Mouse (Mus musculus): ENCODE results near the gene Tshz3.

The Tshz3 gene

GRCm38 (mm10) chr7:36697118-36697855 lies 631 bp upstream of the Tshz3 start:
- 2% methylated on average over 39 of the region's 62 CpGs for WGBS

GRCm38 (mm10) chr7:36698589-36698946 lies 650 bp downstream of the Tshz3 start:
- WGBS: under 1% methylated on average over 16 of the region's 16 CpGs

- WGBS: 23% methylated on average over 18 of the region's 18 CpGs
Measured at GRCm38 (mm10) chr7:36699001-36699987, 1.4 kb downstream of the Tshz3 start.

DNA sequence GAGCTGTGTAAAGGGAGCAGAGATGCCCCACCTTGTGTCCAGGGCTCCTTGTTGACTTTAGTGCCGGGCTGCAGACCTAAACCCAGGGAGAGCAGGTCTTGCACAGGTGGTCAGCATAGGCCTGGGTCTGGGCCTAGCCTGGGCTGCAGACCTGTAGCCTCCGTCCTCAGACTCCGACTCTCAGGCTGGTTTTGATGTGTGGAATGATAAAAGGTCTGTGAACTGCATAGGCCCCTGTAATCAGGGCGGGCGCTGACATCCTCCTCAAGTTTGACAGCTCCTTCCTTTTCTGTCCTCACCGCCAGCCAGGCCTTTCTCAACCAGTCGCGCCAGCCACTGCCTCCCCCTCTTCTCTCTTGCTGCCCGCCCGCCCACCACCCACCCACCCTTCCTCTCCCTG lies 8.7 kb downstream of the Tshz3 start:
- WGBS: 51% methylated on average over 7 of the region's 10 CpGs

DNA sequence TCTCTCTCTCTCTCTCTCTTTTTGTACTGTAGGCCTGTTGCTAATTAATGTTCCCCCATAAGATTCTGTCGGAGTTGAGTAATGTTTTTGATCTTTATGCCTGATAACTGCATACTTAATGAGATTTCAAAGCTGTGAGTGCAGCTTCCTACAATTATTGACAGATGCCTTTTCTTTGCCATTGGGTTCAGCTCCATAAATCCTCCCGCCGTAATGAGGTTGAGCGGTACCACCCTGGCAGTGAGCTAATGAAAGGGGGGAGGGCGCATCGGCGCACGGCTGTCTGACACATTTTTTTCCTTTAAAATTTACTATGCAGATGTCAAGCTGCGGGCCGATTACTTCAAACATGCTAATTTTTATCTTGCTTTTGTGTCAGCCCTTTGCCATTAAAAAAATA lies 9.3 kb downstream of the Tshz3 start:
- WGBS: 44% methylated on average over 10 of the region's 10 CpGs

GRCm38 (mm10) chr7:36707681-36708350 lies 9.9 kb downstream of the Tshz3 start:
- 31% methylated on average over 17 of the region's 17 CpGs for WGBS

DNA sequence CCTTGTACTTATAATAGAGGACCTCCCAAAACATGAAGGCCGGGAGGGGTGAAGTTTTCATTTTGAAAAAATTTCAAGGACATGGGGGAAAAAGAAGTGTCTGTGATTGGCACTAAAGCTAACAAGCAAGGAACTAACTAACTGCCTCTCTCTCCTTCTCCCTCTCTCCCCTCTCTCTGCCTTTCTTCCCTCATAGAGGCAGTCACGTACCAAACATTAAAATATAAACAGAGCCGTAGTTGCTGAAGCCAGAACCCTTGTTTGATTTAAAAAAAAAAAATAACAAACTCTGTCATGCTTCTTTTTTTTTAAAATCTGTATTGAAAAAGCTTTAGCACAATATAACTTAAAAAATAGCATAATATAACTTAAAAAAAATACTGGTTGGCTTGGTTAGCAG lies 10.9 kb downstream of the Tshz3 start:
- 40% methylated on average over 3 of the region's 3 CpGs for WGBS

DNA sequence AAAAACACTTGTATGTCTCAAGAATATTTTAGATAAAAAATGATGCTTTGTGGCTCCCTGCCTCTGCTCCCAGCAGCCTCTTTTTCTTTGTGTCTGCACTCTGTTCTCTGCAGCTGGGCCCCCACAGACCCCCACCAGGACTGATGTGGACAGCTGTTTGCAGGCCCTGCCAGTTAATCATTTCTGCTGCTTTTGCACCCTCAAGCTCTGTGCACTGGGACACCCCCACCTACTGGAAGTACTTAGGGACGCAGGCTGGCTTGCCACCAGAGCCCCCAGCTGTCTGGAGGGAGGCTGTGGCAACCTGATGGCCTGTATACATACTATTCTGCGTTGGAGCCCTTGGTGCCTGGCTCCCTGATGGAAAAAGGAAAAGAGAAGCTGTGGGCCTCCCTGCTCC lies 11.3 kb downstream of the Tshz3 start:
- 15% methylated on average over 2 of the region's 2 CpGs for WGBS

GRCm38 (mm10) chr7:36709974-36710373 lies 12.1 kb downstream of the Tshz3 start:
- 51% methylated on average over 12 of the region's 12 CpGs for WGBS

DNA sequence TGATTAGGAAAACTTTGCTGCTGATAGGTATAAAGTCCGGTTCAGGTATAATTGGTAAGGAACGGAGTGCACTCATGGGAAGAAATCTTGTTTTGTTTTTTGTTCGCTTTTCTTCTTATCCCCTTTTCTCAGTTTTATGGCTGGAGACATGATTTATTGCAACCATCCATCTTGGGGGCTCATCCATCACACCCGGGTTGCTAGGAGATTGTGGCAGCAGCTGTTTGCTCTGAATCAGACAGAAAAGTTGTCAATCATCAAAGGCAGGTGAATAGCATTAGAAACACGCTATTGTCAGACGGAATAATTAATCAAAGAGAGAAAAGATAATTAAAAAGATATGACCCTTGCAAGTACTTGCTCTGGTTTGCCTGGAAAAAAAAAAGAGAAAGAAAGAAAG lies 12.5 kb downstream of the Tshz3 start:
- 54% methylated on average over 6 of the region's 6 CpGs for WGBS

GRCm38 (mm10) chr7:36711766-36712165 lies 13.8 kb downstream of the Tshz3 start:
- 55% methylated on average over 2 of the region's 2 CpGs for WGBS

DNA sequence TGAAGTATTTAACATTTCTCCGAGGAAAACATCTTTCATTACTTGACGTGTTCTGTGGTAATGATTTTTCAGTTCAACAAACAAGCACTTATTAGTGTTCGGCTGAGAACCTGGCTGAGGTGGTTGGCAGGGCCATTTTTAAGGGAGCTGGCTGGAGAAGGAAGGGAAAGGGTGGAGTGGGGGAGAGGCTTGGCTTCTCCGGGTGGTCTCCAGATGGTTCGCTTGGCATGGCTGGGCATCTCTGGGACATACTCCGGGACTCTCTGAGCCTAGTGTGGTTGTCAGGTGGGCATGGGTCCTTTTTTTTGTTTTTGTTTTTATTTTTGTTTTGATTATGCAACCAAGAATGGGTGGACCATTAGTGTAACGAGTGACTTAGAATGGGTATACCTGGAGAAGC lies 16.4 kb downstream of the Tshz3 start:
- WGBS: 60% methylated on average over 7 of the region's 7 CpGs

GRCm38 (mm10) chr7:36717192-36717591 lies 19.3 kb downstream of the Tshz3 start:
- 28% methylated on average over 6 of the region's 6 CpGs for WGBS

DNA sequence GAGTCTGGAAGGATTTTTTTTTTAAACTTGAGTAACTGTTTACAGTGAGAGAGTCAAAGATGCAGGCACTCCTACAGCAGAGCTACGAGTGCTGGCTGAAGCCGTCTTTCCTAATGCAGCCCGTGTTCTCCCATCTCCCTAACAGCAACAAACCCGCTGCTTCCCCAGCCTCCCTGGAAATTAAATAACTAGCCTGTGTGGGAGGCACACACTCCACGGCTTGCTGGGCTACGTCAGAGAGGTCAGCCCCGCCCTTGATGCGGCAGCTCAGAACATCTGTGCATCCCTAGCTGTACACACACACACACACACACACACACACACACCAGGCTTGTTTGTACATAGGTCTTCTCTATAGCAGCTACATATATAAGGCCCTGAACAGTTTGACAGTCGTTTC lies 22.9 kb downstream of the Tshz3 start:
- WGBS: 47% methylated on average over 9 of the region's 9 CpGs

DNA sequence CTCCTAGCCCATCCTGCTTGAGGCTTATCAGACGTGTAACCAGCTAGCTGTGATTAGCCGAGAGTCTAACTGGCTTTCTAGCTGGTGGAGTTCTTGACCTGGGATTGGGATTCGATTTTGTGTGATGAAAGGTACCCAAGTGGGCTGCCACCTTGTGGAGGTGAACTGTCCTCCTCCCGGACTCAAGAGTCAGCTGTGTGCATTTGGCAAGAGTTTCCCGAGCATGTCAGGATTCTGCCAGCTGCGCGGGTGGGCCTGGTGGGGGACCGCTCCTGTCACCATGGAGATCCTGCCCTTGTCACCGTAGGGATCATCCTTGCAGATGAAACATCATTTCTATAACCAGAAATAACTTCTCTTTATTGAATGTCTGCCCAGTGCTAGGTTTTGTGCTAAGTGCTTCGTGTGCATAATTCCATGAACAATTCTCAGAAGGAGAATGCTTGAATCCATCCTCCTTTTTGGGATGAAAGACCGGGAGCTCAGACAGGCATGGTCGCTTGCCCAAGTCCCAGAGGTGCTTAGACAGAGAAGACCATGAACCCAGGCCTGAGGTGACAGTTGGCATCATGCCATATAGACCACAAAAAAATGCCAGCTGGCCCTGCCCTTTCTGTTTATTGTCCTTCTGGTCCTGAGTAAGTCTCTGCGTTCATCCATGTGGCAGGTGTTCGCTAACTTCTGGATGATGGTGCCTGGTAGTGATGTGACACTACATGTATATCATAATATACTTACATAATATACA lies 38.6 kb downstream of the Tshz3 start:
- 47% methylated on average over 14 of the region's 14 CpGs for WGBS

- WGBS: 97% methylated on average over 2 of the region's 2 CpGs
Measured at GRCm38 (mm10) chr7:36751480-36751879, 53.6 kb downstream of the Tshz3 start.

DNA sequence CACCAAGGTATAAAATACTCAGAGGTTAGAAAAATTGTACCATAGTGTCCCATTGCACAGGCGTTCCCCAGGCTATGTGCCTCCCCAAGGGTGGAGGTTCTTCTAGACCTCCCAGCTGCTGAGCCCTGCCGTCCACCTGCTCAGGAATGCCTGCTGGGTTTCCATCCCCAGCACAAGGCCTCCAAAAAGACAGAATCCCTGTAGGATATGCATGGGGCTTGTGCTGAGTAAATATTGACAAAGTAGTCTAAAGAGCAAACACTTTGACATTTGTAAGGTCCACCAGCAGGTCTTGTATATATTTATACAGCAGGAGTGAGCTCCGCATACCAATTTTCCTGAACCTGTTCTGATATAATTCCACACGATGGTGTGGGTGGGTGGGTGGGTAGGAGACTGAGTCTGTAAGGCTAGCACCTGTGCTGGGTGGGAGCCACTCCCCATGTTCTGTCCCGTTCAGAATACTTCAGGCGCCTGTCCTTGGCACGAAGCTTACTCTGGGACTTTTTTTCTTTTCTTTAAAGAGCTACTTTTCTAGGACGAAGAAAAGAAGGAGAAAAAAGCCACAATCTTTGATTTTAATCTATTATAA lies 69.7 kb downstream of the Tshz3 start:
- WGBS: 55% methylated on average over 8 of the region's 8 CpGs

DNA sequence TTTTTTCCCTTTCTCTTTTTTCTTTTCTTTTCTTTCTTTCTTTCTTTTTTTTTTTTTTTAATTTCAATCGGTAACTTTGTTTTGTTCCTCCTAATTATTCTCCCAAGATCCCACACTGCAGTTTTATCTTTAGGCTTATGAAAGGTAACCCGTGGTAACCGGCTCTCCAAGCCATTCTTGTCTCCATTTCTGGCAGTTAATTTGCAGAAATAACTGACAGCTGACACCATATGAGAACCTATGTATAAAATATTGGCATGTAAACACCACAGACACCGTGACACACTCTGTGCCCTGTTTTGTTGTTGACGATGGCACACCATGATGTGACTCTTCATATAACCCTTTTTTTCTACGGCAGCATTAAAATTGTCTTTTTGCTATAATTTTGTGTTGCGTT lies 75.2 kb downstream of the Tshz3 start:
- WGBS: 42% methylated on average over 7 of the region's 7 CpGs

- WGBS: 55% methylated on average over 4 of the region's 4 CpGs
Measured at GRCm38 (mm10) chr7:36776956-36777355, 79.0 kb downstream of the Tshz3 start.

DNA sequence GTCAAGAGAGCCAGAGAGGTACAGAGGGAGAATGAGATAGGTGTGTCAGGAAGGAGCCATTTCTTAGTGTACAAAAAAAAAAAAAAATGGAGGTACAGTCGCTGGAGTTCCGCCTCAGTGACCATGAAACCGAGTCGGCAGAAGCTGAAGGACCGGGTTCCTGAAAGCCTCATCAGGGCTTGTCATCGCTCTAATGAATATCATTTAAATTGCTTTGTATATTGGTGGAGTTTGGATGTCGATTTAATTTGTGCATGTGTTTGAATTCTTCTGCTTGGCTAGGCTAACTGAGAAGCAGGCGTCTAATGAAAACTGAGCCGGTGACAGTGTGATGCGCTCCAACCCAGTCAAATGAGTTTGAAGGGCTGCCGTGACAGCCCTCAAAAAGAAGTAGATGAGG lies 80.5 kb downstream of the Tshz3 start:
- 75% methylated on average over 11 of the region's 11 CpGs for WGBS

DNA sequence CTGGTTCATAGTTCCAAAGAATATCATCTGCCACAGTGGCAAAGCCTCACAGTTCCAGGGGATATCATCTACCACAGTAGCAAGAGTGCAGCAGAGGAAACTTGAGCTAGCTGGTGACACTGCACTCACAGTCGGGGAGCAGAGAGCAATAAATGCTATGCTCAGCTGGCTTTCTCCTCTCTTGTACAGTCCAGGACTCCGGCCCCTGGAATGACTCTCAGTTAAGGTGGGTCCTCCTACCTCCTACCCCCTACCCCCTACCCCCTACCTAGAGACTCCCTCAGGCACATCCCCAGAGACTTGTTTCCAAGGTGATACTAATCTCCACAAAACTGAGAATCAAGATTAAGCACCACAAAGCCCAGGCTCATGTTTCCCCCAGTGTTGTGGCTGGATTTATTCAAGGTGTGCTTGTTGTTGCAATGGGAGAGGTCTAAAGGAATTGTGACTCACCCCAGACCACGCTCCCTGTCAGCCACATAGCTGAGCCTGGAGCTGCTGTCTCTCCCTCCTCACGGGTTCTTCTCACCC lies 86.4 kb downstream of the Tshz3 start:
- 80% methylated on average over 4 of the region's 4 CpGs for WGBS

All from cerebral cortex, adult 2 months (tissue).